Mouse (Mus musculus): ENCODE measurements around the gene Akap13. TPM values are rescaled to one million over a fixed set of nuclear protein-coding genes. Genes with fewer than 3 reads are reported as not detected.

The Akap13 gene
- total and polyA plus RNA-seq, 2 experiments from 2014 or later: 34.2 to 113 TPM

GRCm38 (mm10) chr7:75520531-75520930 is 65.2 kb downstream of the Akap13 start:
- no peak overlapping the region for H3K9ac ChIP-seq (replicated peaks; ENCODE audit: low read depth, low read length)
- no peak overlapping the region for H3K4me2 ChIP-seq (ENCODE audit: low read depth, low read length)
- no peaks in the 10 kb centered on the region for H3K27me3 ChIP-seq (ENCODE audit: control insufficient read depth, insufficient read depth, low read length)
- no peak overlapping the region for H3K27ac ChIP-seq (ENCODE audit: low read depth)
- H3K9me3 ChIP-seq (replicated peaks; ENCODE audit: control insufficient read depth, low read length): no peaks in the 10 kb centered on the region
- ATAC-seq (ENCODE audit: insufficient read depth, low read depth) (no peak), DNase-seq (ENCODE audit: low spot score) (no peak)
- H3K4me3 ChIP-seq (ENCODE audit: low read depth, low read length): no peak overlapping the region
- peaks cover 24% of the 10 kb centered on the region for H3K4me1 ChIP-seq (ENCODE audit: control insufficient read depth, insufficient read depth)
- H3K36me3 ChIP-seq (replicated peaks; ENCODE audit: control insufficient read depth, insufficient read depth, low read length): 0 out of 2 replicates have a peak, but pooled peaks cover under 1% of the 10 kb centered on the region
- TF ChIP-seq EP300 (IDR thresholded peaks at IDR 0.05; ENCODE audit: low read depth) (no peak), CTCF (IDR thresholded peaks at IDR 0.05; ENCODE audit: low read depth) (peak; percentile 21; the same call in 1 of the 2 replicates)
- 53% methylated on average over 6 of the region's 6 CpGs for WGBS

GRCm38 (mm10) chr7:75521199-75521598 is 65.9 kb downstream of the Akap13 start:
- no peaks in the 10 kb centered on the region for H3K36me3 ChIP-seq (replicated peaks; ENCODE audit: control insufficient read depth, insufficient read depth, low read length)
- H3K9ac ChIP-seq (replicated peaks; ENCODE audit: low read depth, low read length): no peak overlapping the region
- DNase-seq (ENCODE audit: low spot score) (no peak), ATAC-seq (ENCODE audit: insufficient read depth, low read depth) (0 out of 2 replicates have a peak, but pooled peaks have one; percentile 14)
- H3K4me1 ChIP-seq (ENCODE audit: control insufficient read depth, insufficient read depth): peaks cover 31% of the 10 kb centered on the region
- H3K9me3 ChIP-seq (replicated peaks; ENCODE audit: control insufficient read depth, low read length): no peaks in the 10 kb centered on the region
- 43% methylated on average over 3 of the region's 3 CpGs for WGBS
- H3K27ac ChIP-seq (ENCODE audit: low read depth): peak overlapping the region; percentile 1; the same call in 1 of the 2 replicates
- no peak for TF ChIP-seq EP300 (IDR thresholded peaks at IDR 0.05; ENCODE audit: low read depth)
- no peak for TF ChIP-seq CTCF (IDR thresholded peaks at IDR 0.05; ENCODE audit: low read depth)
- no peak overlapping the region for H3K4me3 ChIP-seq (ENCODE audit: low read depth, low read length)
- H3K4me2 ChIP-seq (ENCODE audit: low read depth, low read length): no peak overlapping the region
- no peaks in the 10 kb centered on the region for H3K27me3 ChIP-seq (ENCODE audit: control insufficient read depth, insufficient read depth, low read length)

GRCm38 (mm10) chr7:75522226-75522625 is 66.9 kb downstream of the Akap13 start:
- Histone ChIP-seq H3K4me1 (ENCODE audit: control insufficient read depth, insufficient read depth) (peaks cover 39% of the 10 kb centered on the region), H3K4me3 (ENCODE audit: low read depth, low read length) (no peak overlapping the region), H3K9me3 (replicated peaks; ENCODE audit: control insufficient read depth, low read length) (no peaks in the 10 kb centered on the region), H3K9ac (replicated peaks; ENCODE audit: low read depth, low read length) (no peak overlapping the region), H3K27me3 (ENCODE audit: control insufficient read depth, insufficient read depth, low read length) (no peaks in the 10 kb centered on the region), H3K4me2 (ENCODE audit: low read depth, low read length) (no peak overlapping the region), H3K27ac (ENCODE audit: low read depth) (no peak overlapping the region), H3K36me3 (replicated peaks; ENCODE audit: control insufficient read depth, insufficient read depth, low read length) (no peaks in the 10 kb centered on the region)
- ATAC-seq (ENCODE audit: insufficient read depth, low read depth): no peak
- no peak for DNase-seq (ENCODE audit: low spot score)
- WGBS: 70% methylated on average over 3 of the region's 3 CpGs
- TF ChIP-seq EP300 (IDR thresholded peaks at IDR 0.05; ENCODE audit: low read depth) (no peak), CTCF (IDR thresholded peaks at IDR 0.05; ENCODE audit: low read depth) (peak; percentile 24; the same call in 1 of the 2 replicates)

- Histone ChIP-seq H3K4me3 (ENCODE audit: low read depth, low read length) (no peak overlapping the region), H3K4me2 (ENCODE audit: low read depth, low read length) (peak overlapping the region; percentile 16; the same call in 1 of the 2 replicates), H3K9ac (replicated peaks; ENCODE audit: low read depth, low read length) (no peak overlapping the region), H3K9me3 (replicated peaks; ENCODE audit: control insufficient read depth, low read length) (no peaks in the 10 kb centered on the region), H3K27me3 (ENCODE audit: control insufficient read depth, insufficient read depth, low read length) (no peaks in the 10 kb centered on the region), H3K27ac (ENCODE audit: low read depth) (peak overlapping the region; percentile 47), H3K4me1 (ENCODE audit: control insufficient read depth, insufficient read depth) (peaks cover 50% of the 10 kb centered on the region), H3K36me3 (replicated peaks; ENCODE audit: control insufficient read depth, insufficient read depth, low read length) (no peaks in the 10 kb centered on the region)
- TF ChIP-seq EP300 (IDR thresholded peaks at IDR 0.05; ENCODE audit: low read depth): 0 out of 2 replicates have a peak, but pooled peaks have one; percentile 40
- TF ChIP-seq CTCF (IDR thresholded peaks at IDR 0.05; ENCODE audit: low read depth): no peak
- ATAC-seq (ENCODE audit: insufficient read depth, low read depth): no peak
- DNase-seq (ENCODE audit: low spot score): peak; percentile 60
Observed at GRCm38 (mm10) chr7:75524789-75525569, 69.6 kb downstream of the Akap13 start.

GRCm38 (mm10) chr7:75525716-75526401 is 70.5 kb downstream of the Akap13 start:
- 50% methylated on average over 4 of the region's 4 CpGs for WGBS
- Histone ChIP-seq H3K9ac (replicated peaks; ENCODE audit: low read depth, low read length) (no peak overlapping the region), H3K4me1 (ENCODE audit: control insufficient read depth, insufficient read depth) (peaks cover 50% of the 10 kb centered on the region), H3K27me3 (ENCODE audit: control insufficient read depth, insufficient read depth, low read length) (no peaks in the 10 kb centered on the region), H3K4me3 (ENCODE audit: low read depth, low read length) (no peak overlapping the region), H3K27ac (ENCODE audit: low read depth) (peak overlapping the region; percentile 47), H3K9me3 (replicated peaks; ENCODE audit: control insufficient read depth, low read length) (no peaks in the 10 kb centered on the region), H3K4me2 (ENCODE audit: low read depth, low read length) (no peak overlapping the region; the same call in 1 of the 2 replicates), H3K36me3 (replicated peaks; ENCODE audit: control insufficient read depth, insufficient read depth, low read length) (no peaks in the 10 kb centered on the region)
- DNase-seq (ENCODE audit: low spot score) (no peak), ATAC-seq (ENCODE audit: insufficient read depth, low read depth) (no peak)
- TF ChIP-seq EP300 (IDR thresholded peaks at IDR 0.05; ENCODE audit: low read depth) (no peak), CTCF (IDR thresholded peaks at IDR 0.05; ENCODE audit: low read depth) (no peak)

Measured in heart, postnatal 0 days (tissue).